Mouse (Mus musculus): Measurements from ENCODE around the gene Gucy2c. TPM values are rescaled to one million over a fixed set of nuclear protein-coding genes. Genes with fewer than 3 reads are reported as not detected.

Gucy2c gene
- total RNA-seq, 2 experiments from 2014 or later, result 0.53 to 0.57 TPM

DNA sequence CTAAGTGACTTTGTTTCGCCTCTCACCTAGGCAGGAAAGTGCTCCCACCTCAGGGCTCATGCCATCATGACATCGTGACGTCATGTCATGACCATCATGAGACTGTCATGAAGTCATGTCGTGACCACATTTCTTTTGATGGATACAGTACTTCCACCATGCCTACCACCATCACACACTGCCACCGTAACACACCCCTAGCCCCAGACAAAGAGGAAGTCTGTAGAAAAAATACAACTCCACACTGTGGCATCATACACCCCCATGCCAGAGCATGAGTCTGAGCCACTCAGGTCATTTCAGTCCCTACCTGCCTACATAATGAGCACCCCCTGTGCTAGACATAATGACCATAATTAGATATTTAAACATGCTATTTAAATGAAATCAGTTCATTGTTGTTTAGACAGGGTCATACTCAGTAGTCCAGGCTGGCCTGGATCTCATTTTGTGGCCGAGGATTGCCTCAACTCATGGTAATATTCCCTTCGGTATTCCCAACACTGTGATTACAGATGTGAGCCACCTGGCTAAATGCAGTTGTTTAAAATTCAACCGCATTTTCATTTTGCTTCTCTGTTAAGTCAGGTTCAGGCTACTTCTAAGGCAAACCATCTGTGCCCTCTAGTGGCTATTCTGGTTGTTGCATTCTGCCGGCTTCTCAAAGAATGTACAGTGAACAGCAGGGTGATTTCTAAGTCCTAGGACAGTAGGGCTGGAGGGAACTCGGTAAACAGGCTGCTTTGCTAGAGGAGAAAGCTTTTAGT is 39.0 kb downstream of the Gucy2c start:
- peak; percentile 69 to 97 for DNase-seq (ENCODE audit: low spot score in 2 of 2)

DNA sequence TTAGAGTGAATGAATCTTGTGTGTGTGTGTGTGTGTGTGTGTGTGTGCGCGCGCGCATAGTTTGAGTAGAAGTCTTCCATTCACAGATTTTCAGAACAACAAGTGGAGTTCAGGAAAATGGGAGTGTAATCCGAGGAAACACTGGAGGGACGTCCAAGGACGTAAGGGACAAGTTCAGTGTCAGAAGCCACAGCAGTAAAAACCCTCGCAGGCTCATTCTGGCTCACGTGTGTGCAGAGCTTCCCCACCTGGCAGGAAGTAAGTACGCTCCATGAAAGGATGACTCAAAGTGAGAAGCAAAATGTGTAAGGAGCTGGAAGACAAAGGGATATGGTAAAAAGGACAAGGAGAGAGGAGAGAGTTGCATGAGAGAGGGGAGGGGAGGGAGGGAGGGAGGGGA is 40.3 kb downstream of the Gucy2c start:
- DNase-seq (ENCODE audit: low spot score in 2 of 2), result no peak

DNA sequence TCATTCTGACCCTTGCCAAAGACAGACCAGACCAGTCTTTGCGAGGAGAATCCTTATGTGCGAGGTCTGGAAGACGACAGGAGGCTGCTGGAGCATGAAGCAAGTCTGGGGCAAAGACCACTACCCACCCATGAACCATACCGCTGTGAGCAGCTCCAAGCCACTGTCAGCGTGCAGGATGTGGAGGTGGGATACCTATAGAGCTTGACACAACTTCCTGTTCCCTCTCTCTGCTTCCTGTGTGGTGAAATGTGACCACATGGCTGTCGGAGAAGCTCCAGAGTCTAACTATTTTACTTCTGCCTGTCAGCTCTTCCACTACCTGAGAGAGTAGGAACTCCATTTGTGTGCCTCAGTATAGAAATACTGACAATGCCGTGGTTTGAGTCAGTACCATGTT is 45.8 kb downstream of the Gucy2c start:
- no peak for DNase-seq (ENCODE audit: low spot score in 2 of 2)

DNA sequence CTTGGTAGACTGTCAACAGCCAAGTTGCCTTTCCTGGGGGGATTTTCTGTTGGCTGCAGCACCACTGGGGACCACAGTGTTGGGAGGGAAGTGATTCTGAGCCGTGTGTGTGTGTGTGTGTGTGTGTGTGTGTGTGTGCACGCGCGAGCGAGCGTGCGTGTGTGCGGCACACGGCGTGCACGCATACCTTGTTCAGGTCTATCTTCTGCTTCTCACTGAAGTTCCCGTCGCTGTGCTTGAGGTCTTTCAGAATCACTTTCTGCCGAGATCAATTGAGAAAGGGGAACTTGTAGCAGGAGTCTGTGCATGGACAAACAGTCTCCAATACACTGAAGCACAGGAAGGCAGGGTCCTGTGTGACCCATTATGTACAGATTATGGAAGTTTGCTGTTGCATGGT is 53.4 kb downstream of the Gucy2c start:
- DNase-seq (ENCODE audit: low spot score in 2 of 2), result no peak

DNA sequence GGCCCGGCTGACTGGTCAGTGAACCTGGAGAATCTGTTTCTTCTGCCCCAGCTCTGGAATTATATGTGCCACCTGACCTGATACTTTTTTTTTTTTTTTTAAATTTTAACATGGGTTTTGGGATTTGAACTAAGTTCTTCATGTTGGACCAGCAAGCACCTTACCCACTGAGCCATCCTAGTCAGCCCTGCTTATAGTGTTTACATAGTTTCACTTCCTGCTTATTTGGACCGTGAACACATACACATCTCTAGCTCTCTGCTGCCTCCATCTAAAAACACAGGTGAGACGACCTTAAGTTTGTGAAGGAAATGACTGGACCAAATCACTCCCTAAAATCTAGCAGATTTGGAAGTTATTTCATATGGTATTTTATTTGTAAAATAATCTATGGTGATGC is 58.4 kb downstream of the Gucy2c start:
- DNase-seq (ENCODE audit: low spot score in 2 of 2), result no peak

DNA sequence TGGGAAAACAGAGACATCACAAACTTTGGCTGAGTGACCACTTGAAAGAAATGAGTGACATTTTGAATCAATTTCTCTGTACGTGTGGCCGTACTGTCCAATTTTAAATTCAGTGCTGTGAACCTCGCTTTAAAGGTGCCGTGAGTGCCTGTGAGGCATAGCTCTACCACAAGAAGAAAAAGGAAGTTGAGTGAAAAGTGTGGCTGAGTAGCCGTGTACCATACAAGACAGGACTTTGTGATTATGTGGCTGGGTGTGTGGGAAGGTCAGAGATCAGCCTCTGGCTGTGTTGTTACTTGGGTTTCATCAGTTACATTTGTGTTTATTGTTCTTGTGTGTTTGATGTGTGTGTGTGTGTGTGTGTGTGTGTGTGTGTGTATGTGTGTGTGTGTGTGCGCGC is 59.0 kb downstream of the Gucy2c start:
- DNase-seq (ENCODE audit: low spot score in 2 of 2), result no peak

DNA sequence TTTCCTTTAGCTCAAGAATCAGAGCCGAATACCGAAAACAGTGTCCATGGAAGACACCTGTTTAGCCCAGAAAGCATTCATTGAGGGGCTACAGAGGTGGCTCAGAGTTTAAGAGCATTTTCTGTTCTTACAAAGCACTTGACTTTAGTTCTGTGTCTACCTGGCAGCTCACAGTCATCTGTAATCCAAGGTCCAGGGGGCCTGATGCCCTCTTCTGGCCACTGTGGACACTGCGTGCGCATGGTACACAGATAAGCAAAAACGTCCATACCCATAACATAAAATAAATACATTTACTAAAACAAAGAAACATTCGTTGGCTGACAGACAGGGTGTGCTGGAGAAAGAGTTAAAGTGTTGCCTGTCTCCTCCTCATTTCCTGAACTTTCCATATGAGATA is 59.6 kb downstream of the Gucy2c start:
- peak in 1 of 2 experiments; percentile 60 for DNase-seq (ENCODE audit: low spot score in 2 of 2)

DNA sequence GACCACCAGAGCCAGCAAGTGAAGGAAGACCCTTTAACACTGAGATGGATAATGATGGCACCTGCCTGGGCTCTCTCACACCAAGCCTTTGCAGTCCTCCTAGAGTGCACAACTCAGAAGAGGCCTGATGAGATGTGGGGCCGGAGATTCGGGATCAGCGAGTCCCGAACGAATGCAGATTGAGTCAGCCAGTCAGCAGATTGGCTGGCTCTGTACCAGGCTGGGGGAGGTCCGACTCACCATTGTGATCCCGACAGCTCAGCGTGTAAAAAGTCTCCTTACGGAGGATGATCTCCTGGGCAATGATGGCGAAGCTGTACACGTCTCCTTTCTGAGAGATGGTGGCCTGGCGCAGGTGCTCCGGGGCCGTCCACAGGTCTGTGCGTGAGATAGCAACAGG is 61.1 kb downstream of the Gucy2c start:
- peak; percentile 13 to 23 for DNase-seq (ENCODE audit: low spot score in 2 of 2)

DNA sequence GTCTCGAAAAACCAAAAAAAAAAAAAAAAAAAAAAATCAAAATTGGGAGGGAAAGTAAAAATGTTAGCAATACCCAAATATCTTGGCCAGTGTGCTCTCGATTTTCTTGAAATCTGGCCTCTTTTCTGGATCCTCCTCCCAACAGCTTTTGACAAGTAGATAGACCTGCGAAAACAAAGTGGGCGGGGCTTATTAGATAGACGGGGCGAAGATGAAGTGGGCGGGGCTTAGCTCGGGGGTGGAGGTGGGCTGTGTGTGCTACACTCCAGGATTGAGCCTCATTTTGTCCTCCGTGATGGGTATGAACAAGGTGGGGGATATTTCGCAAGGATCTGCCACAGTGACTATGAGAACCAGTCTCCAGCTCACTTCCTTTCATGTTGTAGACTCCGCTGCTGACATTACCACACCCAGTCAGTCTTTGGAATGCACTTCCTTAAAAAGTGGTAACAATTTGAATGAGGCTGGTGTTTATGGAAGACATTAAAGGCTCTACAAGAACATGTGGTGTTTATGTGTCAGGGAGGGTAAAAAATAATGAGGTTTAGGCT is 65.6 kb downstream of the Gucy2c start:
- DNase-seq (ENCODE audit: low spot score in 2 of 2), result no peak

DNA sequence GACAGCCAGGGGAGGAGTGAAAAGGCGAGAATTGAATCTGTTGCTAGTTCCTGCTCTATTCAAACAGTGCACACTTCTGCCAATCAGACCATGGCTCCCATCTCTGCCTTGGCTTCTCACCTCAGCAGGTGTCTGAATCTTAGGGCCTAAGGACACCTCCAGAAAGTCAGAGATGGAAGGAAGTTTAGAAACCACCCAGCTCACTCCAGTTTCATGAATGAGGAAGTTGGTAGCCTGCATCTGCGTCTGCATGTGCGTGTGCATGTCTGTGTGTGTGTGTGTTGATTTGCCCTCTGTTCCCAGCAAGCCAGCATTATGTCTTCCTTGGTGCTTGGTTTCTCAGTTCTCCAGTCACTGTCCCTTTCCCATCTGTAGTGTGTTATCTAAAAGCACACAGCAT is 67.5 kb downstream of the Gucy2c start:
- no peak for DNase-seq (ENCODE audit: low spot score in 2 of 2)

DNA sequence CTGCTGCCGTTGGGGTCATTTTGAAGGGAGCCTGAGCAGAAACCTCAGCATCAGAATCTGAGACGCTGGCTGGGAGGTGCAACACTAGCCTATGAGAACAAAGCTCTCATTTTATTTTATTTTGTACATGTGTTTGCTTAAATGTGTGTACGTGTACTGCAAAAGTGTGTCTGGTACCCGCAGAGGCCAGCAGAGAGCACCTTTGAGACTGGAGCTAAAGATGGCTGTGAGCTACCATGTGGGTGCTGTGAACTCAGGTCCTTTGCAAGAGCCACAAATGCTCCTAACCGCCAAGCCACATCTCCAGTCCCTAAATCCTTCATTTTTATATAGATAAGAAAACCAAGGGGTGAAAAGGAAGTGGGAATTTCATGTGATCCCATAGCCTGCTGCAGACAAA is 71.2 kb downstream of the Gucy2c start:
- DNase-seq (ENCODE audit: low spot score in 2 of 2), result no peak

DNA sequence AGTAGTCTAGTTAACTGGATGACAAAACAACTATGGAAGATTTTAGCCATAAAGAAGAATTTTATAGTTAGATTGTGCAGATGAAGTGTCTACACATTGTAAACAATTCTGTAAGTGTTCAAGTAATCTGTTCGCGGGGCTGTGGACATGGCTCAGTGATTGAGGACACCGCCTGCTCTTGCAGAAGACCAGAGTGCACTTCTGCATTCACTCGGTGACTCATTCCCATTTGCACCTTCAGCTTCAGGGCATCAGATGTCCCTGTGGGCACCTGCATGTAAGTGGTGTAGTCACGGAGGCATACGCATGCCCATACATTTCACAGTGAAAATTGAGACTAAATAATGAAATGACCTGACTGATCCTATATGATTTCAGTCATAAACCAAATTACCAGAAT is 73.0 kb downstream of the Gucy2c start:
- DNase-seq (ENCODE audit: low spot score in 2 of 2), result no peak

DNA sequence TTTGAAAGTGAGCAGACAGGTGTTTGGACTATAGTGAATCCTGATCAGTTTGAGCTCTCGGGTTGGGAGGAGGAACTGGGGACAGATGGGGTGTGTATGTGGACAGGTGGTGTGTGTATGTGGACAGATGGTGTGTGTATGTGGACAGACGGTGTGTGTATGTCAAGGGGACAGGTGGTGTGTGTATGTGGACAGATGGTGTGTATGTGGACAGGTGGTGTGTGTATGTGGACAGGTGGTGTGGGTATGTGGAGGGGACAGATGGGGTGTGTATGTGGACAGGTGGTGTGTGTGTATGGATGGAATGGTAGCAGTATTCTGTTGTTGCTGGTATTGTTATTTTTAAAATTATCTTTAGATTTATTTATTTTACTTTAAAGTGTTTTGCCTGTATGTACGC is 79.7 kb downstream of the Gucy2c start:
- no peak for DNase-seq (ENCODE audit: low spot score in 2 of 2)

DNA sequence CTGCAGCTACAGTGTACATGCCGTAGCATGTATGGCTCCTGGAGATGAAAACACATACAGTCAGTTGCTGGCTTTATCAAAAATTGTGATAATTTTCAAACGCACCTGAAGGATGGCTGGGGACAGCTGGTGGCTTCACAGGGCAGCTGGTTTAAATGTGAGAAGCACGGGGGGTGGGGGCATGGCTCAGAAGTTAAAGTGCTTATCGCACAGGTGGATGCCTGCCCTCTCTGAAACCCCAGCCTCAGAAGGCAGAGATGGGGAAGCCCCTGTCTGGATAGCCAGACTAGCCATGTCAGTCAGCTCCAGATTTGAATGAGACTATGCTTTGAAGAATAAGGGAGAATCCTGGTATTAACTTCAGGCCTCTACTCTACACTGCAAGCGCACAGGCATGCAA is 80.4 kb downstream of the Gucy2c start:
- DNase-seq (ENCODE audit: low spot score in 2 of 2), result no peak

DNA sequence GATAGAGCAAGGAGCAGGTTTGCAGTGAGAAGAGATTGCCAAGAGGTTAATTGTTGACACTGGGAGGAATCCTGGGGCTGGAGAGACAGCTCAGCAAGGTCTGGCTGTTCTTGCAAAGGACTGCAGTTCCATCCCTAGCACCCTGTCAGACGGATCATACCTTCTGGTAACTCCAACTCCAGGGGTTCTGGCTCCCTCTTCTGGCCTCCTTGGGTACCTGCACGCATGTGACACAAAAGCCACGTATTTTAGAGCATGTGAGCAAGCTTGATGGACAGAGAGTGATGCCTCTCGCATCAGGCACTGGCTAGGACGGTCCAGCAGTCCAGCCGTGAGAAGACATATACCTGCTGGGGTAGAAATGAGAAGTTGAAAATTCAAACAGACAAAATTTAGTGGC is 90.3 kb downstream of the Gucy2c start:
- no peak for DNase-seq (ENCODE audit: low spot score in 2 of 2)

DNA sequence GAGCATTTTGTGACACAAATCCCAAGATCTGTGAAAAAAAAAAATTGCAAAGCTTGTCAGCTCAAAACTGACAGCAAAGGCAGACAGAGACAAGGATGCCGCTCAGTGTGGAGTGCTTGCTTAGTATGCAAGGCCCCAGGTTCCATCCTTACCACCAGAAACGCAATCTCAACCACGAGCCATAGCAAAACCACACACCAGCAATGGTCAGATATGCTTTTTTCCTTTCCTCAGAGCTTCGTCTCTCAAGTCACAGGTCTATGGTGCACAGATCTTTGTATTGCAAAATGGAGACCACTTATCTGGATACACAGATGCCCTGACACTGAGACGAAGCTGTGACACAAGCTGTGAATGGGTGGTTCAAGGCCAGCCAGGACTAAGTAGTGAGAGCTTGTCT is 91.0 kb downstream of the Gucy2c start:
- no peak for DNase-seq (ENCODE audit: low spot score in 2 of 2)

DNA sequence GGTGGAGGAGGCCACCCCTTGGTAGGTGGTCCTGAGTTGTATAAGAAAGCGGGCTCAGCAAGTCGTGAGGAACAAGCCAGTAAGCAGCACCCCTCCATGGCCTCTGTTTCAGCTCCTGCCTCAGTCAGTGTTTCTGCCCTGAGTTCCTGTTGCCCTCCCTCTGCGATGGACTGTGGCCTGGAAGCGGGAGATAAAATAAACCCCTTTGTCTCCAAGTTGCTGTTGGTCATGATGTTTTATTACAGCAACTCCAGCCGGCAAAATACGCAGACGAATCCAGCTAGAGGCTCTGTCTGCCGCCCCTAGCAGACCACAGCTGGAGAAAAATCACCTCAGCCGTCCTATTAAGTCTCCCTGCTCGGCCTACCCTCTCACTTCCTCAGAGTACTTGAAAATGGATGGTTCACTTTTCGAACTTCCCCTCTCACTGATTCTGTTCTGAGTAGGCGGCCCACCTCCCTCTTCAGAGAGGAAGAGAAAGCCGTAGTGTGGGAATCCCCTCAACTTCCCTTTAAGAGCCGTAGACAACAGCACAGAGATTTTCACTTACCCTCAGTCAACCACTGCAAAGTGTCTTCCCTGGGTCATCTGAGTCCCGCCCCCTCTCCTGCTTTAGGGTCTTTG is 91.7 kb downstream of the Gucy2c start:
- no peak for DNase-seq (ENCODE audit: low spot score in 2 of 2)

DNA sequence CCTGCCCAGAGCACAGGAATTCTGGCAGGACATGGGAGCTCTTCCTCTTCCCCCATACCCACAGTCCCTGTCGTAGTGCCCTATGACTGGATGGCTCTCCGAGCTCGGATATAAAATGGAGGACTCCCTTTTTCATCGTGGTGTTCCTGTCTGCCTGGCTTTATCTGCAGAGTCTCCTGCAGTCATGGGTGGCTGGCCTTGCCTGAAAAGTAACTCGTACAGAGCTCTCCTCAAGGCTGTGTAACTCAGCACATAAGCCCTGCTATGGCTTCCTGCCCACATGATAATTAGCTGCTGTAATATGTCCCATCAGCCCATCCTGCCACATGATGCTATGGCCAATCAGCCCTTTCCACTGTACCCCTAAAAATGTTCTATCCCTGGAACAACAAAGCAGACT is 96.1 kb downstream of the Gucy2c start:
- no peak for DNase-seq (ENCODE audit: low spot score in 2 of 2)

DNA sequence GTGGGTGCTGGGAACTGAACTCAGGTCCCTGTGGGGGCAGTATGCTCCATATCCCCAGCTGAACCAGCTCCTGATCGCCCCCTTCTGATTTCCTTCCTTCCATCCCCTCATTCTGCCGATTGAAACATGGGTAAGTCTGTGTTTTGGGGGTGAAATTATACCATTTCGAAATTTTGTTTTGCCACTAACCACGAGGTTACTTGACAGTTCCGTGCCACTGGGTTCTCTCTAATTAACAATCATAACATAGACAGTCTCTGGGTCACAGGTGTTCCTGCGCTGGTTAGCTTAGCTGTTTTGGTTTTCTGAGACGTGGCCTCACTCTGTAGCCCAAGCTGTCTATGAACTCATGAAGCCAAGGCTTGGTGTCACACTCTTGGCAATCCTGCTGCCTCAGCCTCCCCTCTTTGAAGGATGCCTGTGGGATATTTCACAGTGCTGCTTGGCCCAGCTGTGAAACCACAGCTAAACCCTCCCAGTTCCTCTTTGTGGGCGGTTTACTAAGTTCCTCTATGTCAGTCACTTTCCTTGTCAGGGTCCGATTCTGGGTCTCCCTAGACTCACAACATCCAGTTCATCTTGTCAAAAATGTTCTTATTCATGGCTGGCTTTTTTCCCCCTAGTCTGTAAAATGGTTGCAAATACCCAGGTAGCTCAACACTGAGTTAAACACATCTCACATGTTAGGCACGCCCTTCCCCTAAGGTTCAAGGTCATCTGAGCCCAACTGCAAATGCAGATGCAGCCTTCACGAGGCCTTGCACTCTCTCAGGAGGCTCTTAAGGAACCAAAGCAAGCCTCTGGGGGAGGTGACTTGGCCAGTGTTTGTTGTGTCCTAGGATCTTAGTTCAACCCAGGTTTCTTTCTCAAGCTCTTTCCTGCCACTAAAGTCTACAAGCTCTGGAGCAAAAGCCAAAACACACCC is 97.9 kb downstream of the Gucy2c start:
- no peak for DNase-seq (ENCODE audit: low spot score in 2 of 2)

DNA sequence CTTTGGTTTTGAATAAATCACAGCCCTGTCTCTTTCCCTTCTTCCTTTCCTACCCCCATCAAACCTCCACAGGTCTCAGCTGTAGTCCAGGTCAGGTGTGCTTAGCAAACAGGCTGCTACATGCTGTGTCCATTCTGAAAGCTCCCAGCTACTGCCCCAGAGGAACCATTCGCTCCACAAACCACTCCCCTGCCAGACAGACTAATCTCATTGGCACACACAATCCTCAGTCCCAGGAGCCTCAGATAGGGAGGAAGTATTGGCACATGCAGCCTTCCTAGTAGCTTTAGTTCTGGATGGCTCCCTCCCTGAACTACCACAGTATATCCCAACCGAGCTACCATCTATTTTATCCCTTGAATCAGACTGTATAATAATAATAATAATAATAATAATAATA is 102.2 kb downstream of the Gucy2c start:
- no peak for DNase-seq (ENCODE audit: low spot score in 2 of 2)

DNA sequence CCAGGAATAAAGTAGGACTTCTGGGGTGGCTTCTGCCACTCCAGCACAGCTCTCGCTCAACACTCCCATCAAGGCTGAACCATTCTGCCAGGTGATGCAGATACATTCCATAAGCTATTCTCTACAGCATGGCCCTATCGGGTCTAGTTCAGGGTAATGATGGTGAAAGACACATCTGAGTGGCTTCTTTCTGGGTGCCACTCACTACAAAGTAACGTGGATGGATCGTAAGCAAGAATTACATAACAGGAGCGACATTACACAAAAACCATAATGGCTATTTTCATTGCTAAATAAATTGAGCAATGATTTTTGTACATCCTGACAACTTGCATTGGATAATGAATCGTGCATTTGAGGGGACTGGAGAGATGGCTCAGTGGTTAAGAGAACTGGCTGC is 106.6 kb downstream of the Gucy2c start:
- DNase-seq (ENCODE audit: low spot score in 2 of 2), result no peak

DNA sequence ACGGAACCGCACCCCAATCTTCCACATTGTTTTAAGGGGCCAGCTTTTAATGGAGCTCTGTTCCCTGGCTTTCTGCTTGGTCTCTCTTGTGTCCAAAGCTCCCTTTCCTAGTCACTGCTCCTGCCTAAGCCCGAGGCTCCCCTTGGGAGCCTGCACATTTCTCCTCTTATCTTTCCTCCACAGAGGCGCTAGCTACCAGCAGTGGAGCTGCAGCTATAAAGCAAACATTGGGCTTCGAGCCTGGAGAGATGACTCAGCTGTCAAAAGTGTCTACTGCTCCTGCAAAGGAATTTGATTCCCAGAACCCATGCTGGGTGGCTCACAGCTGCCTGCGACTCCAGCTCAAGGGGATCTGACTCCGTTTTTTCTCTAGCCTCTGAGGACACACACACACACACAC is 109.1 kb downstream of the Gucy2c start:
- DNase-seq (ENCODE audit: low spot score in 2 of 2), result peak; percentile 66 to 74

Data from layer of hippocampus, adult 18-20 months (tissue).